Mouse (Mus musculus): ENCODE measurements at regions not wholly inside any gene's neighbourhood (a gene's known extent, or its start where the extent isn't known, plus 50 kb on each side); places are given as distances from the start of the nearest gene placed in this dataset.

- TF ChIP-seq CTCF (IDR thresholded peaks at IDR 0.05; ENCODE audit: insufficient read depth, low read depth, low read length): no peak
- no peak for TF ChIP-seq POLR2A (IDR thresholded peaks at IDR 0.05; ENCODE audit: insufficient read depth, low read depth, low read length)
Measured at GRCm38 (mm10) chr19:28192248-28192647, 181.3 kb upstream of the Rfx3 start.
